ENCODE assay signal across 8 mouse cellular contexts in the genomic region with DNA sequence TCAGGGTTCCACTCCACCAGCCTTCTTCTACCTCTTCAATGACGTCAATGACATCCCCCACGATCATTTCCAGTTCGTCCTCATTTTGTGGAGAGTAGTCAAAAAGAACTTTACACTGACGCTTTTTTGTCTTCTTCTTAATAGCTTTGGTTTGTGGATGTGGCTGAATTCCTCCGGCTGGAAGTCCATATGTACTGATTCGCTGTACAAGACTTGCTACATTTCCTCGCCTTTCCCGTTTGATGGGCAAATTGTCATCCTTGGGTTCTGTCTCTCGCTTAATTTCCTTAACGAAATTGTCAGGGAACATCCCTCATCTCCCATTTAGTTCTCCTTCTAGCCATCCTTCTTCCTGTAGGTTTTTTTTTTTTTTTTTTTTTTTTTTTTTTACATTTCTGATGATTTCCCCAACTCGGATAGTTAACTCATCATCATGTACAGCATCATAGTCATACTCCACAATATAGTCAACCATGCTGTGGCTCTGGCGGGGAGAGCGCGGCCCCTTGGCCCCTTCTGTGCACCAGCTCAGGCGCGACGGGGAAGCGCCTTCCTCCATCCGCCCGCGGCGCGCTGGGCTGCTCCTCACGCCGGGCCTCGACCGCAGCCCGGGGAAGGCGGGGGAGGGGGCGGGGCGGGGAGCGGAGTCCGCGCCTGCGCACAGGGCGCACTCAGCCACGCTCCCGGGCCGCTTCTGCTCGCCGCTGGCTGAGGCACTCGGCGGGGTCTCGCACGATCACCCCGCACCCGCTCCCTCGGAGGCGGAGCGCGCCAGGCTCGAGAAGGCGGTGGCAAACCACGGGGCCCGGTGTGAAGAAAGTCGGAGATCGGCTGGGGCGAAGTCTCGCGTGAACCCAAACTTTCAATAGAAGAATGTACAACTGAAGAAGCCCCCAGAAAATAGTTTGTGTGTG. TPM values are rescaled to one million over a fixed set of nuclear protein-coding genes. Genes with fewer than 3 reads are reported as not detected.
A peak's percentile ranks its signal among the peaks of the same experiment; 100 is the strongest.
DNase-seq lines count a peak whose midpoint lies in the region; ATAC-seq lines count a peak whose summit lies in the region.

No protein-coding gene starts in this region.

- no peaks in the 10 kb centered on the region for H3K4me1 ChIP-seq in hindbrain, embryonic 11.5 days (replicated peaks; ENCODE audit: control insufficient read depth, insufficient read depth, low read length)

- no peak overlapping the region for H3K27ac ChIP-seq in hindbrain, embryonic 11.5 days (ENCODE audit: low read depth, low read length)

- DNase-seq in Muller cell, postnatal 12 days (ENCODE audit: inconsistent ontology term), result peak; percentile 92
- DNase-seq in cerebellum, adult 8-10 months, result peak; percentile 60
- DNase-seq in frontal cortex, postnatal 10 days (ENCODE audit: low spot score in 2 of 2), result peak; percentile 47 to 69
- peak; percentile 92 for DNase-seq in hindbrain, embryonic 11.5 days (ENCODE audit: low spot score)
- peak; percentile 49 to 55 for DNase-seq in layer of hippocampus, postnatal 25 days (ENCODE audit: extremely low spot score in 1 of 2, low spot score in 1 of 2)
- DNase-seq in lung, postnatal 25 days (ENCODE audit: low spot score), result peak; percentile 59
- DNase-seq in retina, embryonic 14.5 days (ENCODE audit: low spot score), result peak; percentile 91
- DNase-seq in thymus, postnatal 25 days, result peak; percentile 82

- no peaks in the 10 kb centered on the region for H3K9me3 ChIP-seq in hindbrain, embryonic 11.5 days (ENCODE audit: control insufficient read depth, low read length)

- 0 out of 2 replicates have a peak overlapping the region, but pooled peaks have one; percentile 37 for H3K9ac ChIP-seq in hindbrain, embryonic 11.5 days (ENCODE audit: low read depth, low read length)

- no peaks in the 10 kb centered on the region for H3K27me3 ChIP-seq in hindbrain, embryonic 11.5 days (ENCODE audit: control insufficient read depth, insufficient read depth, low read length)

- no peaks in the 10 kb centered on the region for H3K36me3 ChIP-seq in hindbrain, embryonic 11.5 days (ENCODE audit: control insufficient read depth, insufficient read depth, low read length)

- H3K4me3 ChIP-seq in hindbrain, embryonic 11.5 days (ENCODE audit: low read depth, low read length), result peak overlapping the region; percentile 27; the same call in 1 of the 2 replicates

- 7% methylated on average over 60 of the region's 60 CpGs for WGBS in hindbrain, embryonic 11.5 days

- H3K4me2 ChIP-seq in hindbrain, embryonic 11.5 days (replicated peaks; ENCODE audit: low read depth, low read length), result peak overlapping the region; percentile 56

- peak; percentile 97 for ATAC-seq in hindbrain, embryonic 11.5 days (ENCODE audit: low FRiP score)

RNA-seq across cellular contexts. Expression of gene Tiam2, which starts 12.4 kb away (rescaled TPM):
- 5.3 and 5.5 TPM in 2 replicates for polyA plus RNA-seq in hindbrain, embryonic 11.5 days (2014; fragmentation: Nextera tagmentation; extraction: Ambion mirVana)
- total RNA-seq in layer of hippocampus, postnatal 25 days (2021), result 10 to 100 TPM; 32.1 to 32.8 TPM
